Mouse (Mus musculus): ENCODE results near the gene Gm44511. TPM values are rescaled to one million over a fixed set of nuclear protein-coding genes. Genes with fewer than 3 reads are reported as not detected.

The Gm44511 gene
- polyA plus RNA-seq, 1 experiment from 2014 or later = not detected

DNA sequence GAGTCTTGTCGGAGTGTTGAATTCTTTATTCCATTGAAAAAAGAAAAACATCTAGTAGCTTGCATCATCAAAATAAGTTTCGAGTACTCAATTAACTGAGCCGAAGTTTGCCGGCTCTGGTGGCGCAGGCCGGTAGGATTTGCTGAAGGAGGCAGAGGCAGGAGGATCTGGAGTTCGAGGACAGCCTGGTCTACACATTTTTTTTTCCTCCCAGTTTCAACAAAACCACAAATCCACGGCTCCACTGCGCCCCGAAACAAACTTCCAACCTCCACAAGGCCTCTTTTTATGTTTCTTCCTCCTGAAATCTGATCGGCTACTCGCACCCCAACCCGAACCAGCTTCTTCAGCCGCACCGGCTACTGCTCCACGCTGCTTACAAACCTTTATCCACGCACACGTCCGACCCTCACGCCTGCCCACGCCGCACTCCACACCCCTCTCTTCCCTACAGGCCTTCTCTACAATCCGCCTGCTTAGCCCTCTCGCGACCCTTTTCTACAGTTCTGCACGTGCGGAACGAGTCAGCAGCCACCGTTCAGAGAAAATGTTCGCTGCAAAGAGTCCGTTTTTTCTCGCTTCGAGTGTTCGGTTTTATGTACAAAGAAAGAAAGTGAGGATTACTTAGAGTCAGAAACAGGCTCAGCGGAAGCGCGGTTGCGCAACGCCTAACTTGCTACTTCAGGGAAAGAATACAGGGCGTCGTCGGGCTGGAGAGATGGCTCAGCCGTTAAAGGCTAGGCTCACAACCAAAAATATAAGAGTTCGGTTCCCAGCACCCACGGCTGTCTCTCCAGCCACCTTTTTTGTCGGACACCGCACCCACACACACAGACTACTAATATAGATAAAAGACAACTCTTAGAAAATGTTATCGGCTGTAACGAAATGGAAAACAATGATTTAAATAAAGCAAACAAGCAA lies 12.5 kb upstream of the Gm44511 start:
- DNase-seq (ENCODE audit: low spot score) = peak; percentile 90
- H3K27ac ChIP-seq = peak overlapping the region; percentile 91
- H3K27me3 ChIP-seq (ENCODE audit: low read depth, poor library complexity, severe bottlenecking) = no peaks in the 10 kb centered on the region
- no peaks in the 10 kb centered on the region for H3K9me3 ChIP-seq (replicated peaks)
- under 1% methylated on average over 49 of the region's 49 CpGs for WGBS
- peak overlapping the region; percentile 69 for H3K4me3 ChIP-seq
- peaks cover 11% of the 10 kb centered on the region for H3K4me1 ChIP-seq
- H3K36me3 ChIP-seq = no peaks in the 10 kb centered on the region

DNA sequence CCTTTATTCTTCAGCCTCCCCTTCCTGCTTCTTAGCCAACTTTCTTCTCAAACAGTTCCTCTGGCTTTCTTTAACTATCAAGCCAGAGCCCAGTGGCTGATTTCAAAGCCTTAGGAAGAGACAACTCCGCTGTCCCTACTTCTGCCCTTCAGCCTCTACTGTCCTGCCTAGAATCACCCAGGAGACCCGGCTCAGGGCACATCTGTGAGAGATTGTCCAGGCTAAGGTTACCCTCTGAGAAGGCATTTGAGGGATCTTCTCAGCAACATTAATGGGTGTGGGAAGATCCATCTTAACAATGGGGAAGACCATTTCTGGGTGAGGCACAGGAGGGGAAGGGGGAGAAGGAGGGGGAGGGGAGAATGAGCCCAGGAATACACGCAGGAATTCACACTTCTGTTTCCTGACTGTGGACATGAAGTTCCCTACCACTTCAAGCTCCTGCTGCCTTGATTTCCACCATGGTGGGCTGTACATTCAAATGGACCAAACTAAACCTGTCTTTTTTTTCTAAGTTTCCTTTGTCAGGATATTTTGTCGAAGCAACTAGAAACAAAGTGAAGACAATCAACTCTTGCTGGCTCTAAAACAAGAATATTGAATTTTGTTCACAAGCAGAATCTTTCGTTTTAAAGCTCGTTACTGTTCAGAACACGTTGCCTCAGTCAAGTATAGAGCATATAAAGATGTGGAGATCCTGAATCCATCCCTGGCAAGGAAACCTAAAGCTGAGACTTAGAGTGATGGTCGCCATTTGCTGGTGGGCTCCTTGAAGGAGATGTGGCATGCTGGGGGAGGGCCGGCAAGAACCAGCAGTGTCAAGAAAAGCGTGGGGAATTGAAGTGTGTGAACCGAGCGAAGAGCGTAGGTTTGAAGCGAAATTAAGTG lies 11.6 kb upstream of the Gm44511 start:
- H3K4me1 ChIP-seq = peaks cover 11% of the 10 kb centered on the region
- H3K36me3 ChIP-seq = no peaks in the 10 kb centered on the region
- DNase-seq (ENCODE audit: low spot score) = peak; percentile 62
- H3K27ac ChIP-seq = peak overlapping the region; percentile 91
- H3K4me3 ChIP-seq = peak overlapping the region; percentile 69
- H3K27me3 ChIP-seq (ENCODE audit: low read depth, poor library complexity, severe bottlenecking) = no peaks in the 10 kb centered on the region
- no peaks in the 10 kb centered on the region for H3K9me3 ChIP-seq (replicated peaks)
- WGBS = 3% methylated on average over 14 of the region's 14 CpGs

DNA sequence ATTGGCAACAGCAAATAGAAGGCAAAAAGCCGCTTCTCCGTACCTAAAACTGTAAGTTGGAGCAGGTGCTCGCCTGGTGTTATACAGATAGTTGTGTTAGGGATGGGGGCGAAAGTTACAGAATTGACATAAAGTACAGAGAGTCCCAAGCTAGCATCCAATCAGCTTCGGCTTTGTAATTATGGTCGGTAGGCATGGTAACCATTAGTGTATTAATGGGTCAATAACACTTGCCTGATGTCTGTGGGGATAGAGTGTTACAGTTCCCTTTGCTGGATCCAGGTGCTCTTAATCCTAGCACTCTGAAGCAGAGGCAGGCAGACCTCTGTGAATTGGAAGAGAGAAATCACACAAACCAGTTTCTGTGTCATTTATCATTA lies 10.8 kb upstream of the Gm44511 start:
- Histone ChIP-seq H3K27me3 (ENCODE audit: low read depth, poor library complexity, severe bottlenecking) (no peaks in the 10 kb centered on the region), H3K4me1 (peaks cover 7% of the 10 kb centered on the region), H3K27ac (peak overlapping the region; percentile 91), H3K36me3 (no peaks in the 10 kb centered on the region), H3K9me3 (replicated peaks) (no peaks in the 10 kb centered on the region), H3K4me3 (peak overlapping the region; percentile 69)
- 87% methylated on average over 6 of the region's 6 CpGs for WGBS
- DNase-seq (ENCODE audit: low spot score) = no peak

DNA sequence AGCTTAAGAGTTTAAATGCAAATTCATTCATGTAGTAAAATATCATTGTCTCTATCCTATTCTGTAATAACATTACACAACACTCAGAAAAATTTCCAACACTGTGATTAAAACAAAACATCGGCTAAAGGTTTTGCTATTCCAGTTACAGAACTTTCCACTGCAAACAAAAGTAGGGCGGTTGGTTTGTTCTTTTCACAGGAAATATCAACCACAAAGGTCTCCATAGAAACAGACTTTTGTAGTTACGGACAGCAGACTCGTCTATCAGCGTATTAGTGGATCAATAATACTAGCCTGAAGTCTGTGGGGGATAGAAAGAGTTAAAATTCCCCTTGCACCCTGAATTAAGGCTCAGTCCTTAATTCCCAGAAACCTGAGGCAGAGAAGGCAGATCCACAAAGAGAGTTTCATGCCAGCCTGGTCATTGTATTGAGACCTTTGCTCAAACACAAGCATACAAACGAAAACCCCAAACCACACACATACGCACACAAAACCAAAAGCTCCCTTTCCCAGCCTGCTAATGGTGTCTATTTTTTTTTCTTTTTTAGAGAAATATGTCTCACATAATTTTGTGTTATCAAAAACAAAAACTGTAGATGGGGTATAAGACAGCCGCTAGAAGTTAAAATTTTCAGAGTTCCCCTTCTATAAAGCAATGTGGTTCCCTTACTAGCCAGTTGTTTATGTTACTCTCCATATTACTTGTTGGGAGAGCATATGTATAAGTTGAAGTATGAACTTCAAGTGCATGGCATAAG lies 10.3 kb upstream of the Gm44511 start:
- WGBS = 90% methylated on average over 8 of the region's 8 CpGs
- Histone ChIP-seq H3K4me3 (no peak overlapping the region), H3K4me1 (peaks cover 4% of the 10 kb centered on the region; the same call in 1 of the 2 replicates), H3K9me3 (replicated peaks) (no peaks in the 10 kb centered on the region), H3K27ac (no peak overlapping the region), H3K27me3 (ENCODE audit: low read depth, poor library complexity, severe bottlenecking) (no peaks in the 10 kb centered on the region), H3K36me3 (no peaks in the 10 kb centered on the region)
- DNase-seq (ENCODE audit: low spot score) = no peak

DNA sequence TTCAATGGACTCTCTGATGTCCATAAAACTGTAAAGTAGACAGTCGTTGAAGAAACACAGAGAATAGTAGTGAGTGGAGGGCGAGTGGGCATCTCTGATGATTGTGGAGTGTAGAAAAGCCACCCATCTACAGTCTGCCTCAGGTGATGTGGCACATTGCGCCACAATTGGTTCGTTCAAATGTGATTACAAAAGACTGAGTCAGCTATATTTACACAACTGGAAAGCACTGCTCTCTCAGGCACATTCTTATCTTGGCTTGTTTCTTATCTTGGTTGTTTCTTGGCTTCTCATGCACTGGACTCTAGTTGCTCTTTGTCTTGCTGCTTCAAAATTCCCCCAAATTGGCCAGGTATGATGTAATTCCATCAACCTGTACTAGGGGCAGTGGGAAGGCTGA lies 9.5 kb upstream of the Gm44511 start:
- no peaks in the 10 kb centered on the region for H3K36me3 ChIP-seq
- H3K27ac ChIP-seq = no peak overlapping the region
- no peaks in the 10 kb centered on the region for H3K27me3 ChIP-seq (ENCODE audit: low read depth, poor library complexity, severe bottlenecking)
- 88% methylated on average over 4 of the region's 4 CpGs for WGBS
- peaks cover 4% of the 10 kb centered on the region; the same call in 1 of the 2 replicates for H3K4me1 ChIP-seq
- no peak overlapping the region for H3K4me3 ChIP-seq
- DNase-seq (ENCODE audit: low spot score) = peak; percentile 7
- no peaks in the 10 kb centered on the region for H3K9me3 ChIP-seq (replicated peaks)

- no peaks in the 10 kb centered on the region for H3K27me3 ChIP-seq (ENCODE audit: low read depth, poor library complexity, severe bottlenecking)
- H3K9me3 ChIP-seq (replicated peaks) = no peaks in the 10 kb centered on the region
- WGBS = 86% methylated on average over 10 of the region's 10 CpGs
- H3K4me3 ChIP-seq = no peak overlapping the region
- H3K27ac ChIP-seq = no peak overlapping the region
- H3K36me3 ChIP-seq = no peaks in the 10 kb centered on the region
- H3K4me1 ChIP-seq = peaks cover 7% of the 10 kb centered on the region; the same call in 1 of the 2 replicates
- peak; percentile 27 for DNase-seq (ENCODE audit: low spot score)
Observed at GRCm38 (mm10) chr6:128833046-128833445, 6.9 kb upstream of the Gm44511 start.

DNA sequence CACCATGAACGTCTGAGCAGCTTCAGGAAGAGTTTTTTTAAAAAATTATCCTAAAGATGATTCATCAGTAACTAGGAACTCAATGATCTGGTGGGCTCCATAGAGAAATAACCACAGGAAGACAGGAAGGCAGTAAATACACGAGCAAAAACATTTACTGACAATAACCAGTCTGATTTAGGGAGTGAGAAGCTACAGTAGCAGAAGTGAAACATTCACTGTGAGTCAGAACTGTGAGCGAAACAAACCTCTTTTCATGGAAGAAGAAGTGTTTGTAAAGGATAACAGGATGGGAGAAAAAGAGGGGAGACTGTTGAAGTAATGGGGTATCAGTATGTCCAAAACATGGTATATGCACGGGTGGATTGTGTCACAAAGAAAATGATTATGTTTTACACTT lies 3.7 kb upstream of the Gm44511 start:
- Histone ChIP-seq H3K36me3 (no peaks in the 10 kb centered on the region), H3K27me3 (ENCODE audit: low read depth, poor library complexity, severe bottlenecking) (no peaks in the 10 kb centered on the region), H3K4me1 (0 out of 2 replicates have a peak, but pooled peaks cover 2% of the 10 kb centered on the region), H3K4me3 (no peak overlapping the region), H3K9me3 (replicated peaks) (no peaks in the 10 kb centered on the region), H3K27ac (no peak overlapping the region)
- WGBS = 69% methylated on average over 4 of the region's 4 CpGs
- no peak for DNase-seq (ENCODE audit: low spot score)

- no peak for DNase-seq (ENCODE audit: low spot score)
- 91% methylated on average over 3 of the region's 3 CpGs for WGBS
- no peaks in the 10 kb centered on the region for H3K27me3 ChIP-seq (ENCODE audit: low read depth, poor library complexity, severe bottlenecking)
Observed at GRCm38 (mm10) chr6:128826781-128827180, 666 bp upstream of the Gm44511 start.

DNA sequence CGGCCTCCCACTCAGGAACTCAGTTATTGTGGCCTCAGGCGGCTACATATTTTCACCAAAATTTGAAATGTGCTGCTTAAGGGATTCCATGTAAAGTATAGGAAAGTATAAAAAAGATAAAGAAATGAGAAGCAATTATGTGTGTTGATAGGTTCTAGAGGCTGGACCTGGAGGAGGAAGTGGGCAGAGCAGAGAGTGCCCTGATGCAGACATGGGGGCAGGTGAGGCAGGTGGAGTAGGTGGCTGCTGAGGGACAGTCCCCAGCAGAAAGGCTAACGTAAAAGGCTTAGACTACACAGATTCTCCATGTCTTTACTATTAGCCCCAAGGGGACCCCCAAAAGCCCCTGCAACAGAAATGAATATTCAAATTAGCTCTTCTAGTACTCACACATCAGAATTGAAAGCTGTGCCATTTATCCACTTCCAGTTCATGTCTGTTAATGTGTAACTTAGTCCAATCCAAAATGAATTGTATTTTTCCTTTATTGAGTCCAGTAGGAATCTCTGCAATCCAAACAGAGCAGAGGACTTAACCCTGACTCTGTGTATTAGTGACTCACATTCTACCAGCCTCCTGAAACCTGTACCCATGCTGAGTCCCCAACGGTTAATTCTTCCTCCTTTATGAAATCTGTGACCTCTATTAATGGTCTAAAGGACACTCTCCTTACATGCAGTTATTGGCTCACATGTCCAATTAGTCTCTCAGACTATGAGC lies 7.9 kb downstream of the Gm44511 start:
- DNase-seq (ENCODE audit: low spot score) = no peak
- no peaks in the 10 kb centered on the region for H3K4me1 ChIP-seq
- no peaks in the 10 kb centered on the region for H3K27me3 ChIP-seq (ENCODE audit: low read depth, poor library complexity, severe bottlenecking)
- no peaks in the 10 kb centered on the region for H3K36me3 ChIP-seq
- no peak overlapping the region for H3K27ac ChIP-seq
- H3K4me3 ChIP-seq = no peak overlapping the region
- WGBS = 89% methylated on average over 4 of the region's 4 CpGs
- no peaks in the 10 kb centered on the region for H3K9me3 ChIP-seq (replicated peaks)

More at GRCm38 (mm10) chr6:128826781-128827180, 666 bp upstream of the Gm44511 start:
- Histone ChIP-seq H3K4me1 (0 out of 2 replicates have a peak, but pooled peaks cover 2% of the 10 kb centered on the region), H3K4me3 (no peak overlapping the region), H3K27ac (no peak overlapping the region), H3K36me3 (no peaks in the 10 kb centered on the region), H3K9me3 (replicated peaks) (no peaks in the 10 kb centered on the region)

DNA sequence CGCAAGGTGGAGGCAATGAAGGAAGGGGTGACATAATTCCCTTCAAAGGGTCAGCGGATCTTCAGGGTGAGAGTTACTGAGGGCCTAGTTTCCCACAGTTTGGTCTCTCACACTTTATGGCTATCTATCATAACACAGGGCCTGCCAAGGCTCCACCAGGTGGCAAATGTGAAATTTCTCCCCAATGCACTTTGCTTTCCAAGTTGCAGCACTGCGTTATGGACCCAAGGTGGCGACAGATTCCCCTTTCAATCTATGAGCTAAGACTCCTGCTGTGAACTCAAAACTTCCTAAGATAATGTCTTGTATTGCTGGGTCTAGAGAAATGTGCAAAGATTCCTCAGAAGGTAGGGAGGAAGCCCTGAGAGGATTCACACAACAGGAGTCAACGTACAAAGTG lies 17.6 kb downstream of the Gm44511 start:
- H3K9me3 ChIP-seq (replicated peaks) = no peaks in the 10 kb centered on the region
- 0 out of 2 replicates have a peak, but pooled peaks cover under 1% of the 10 kb centered on the region for H3K4me1 ChIP-seq
- H3K4me3 ChIP-seq = no peak overlapping the region
- 90% methylated on average over 5 of the region's 5 CpGs for whole genome bisulfite sequencing
- H3K27ac ChIP-seq = no peak overlapping the region
- no peak for DNase-seq (ENCODE audit: low spot score)
- H3K27me3 ChIP-seq (ENCODE audit: low read depth, poor library complexity, severe bottlenecking) = no peaks in the 10 kb centered on the region
- no peaks in the 10 kb centered on the region for H3K36me3 ChIP-seq

GRCm38 (mm10) chr6:128807021-128807420 lies 19.1 kb downstream of the Gm44511 start:
- H3K36me3 ChIP-seq = no peaks in the 10 kb centered on the region
- no peak for DNase-seq (ENCODE audit: low spot score)
- no peak overlapping the region for H3K27ac ChIP-seq
- no peaks in the 10 kb centered on the region for H3K27me3 ChIP-seq (ENCODE audit: low read depth, poor library complexity, severe bottlenecking)
- H3K4me3 ChIP-seq = no peak overlapping the region
- no peaks in the 10 kb centered on the region for H3K9me3 ChIP-seq (replicated peaks)
- H3K4me1 ChIP-seq = peaks cover 6% of the 10 kb centered on the region; the same call in 1 of the 2 replicates
- 68% methylated on average over 3 of the region's 3 CpGs for WGBS

Data from limb, embryonic 10.5 days (tissue).